In the genomic region with DNA sequence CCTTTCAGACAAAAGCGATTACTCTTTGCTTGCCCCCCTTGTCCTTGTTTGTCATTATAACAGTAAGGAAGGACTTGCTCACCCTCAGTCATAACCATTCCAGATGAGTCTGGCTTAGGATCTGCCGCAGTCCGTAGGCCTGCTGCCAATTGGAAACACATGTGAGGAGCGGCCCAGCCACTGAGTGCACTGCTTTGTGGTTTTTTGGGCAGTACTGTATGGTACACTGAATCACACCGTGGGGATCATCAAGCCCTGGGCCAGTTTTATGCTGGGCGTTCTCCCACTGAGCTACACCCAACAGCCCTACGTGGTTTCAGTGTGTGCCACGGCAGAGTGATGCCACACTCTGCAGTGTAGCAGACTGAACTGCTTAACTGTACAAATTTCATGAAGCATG, we compare ENCODE assay signal across 13 mouse cellular contexts.
DNase-seq lines count a peak whose midpoint lies in the region; ATAC-seq lines count a peak whose summit lies in the region.
"Had no signal": no experiment of that assay in that cellular context is flagged by ENCODE, and none has a peak within 500 bp of the region (broad histone marks: within the 10 kb centered on the region; RNA-seq: fewer than 3 reads in every experiment).

No protein-coding gene starts in this region.

- no peak overlapping the region for H3K9ac ChIP-seq in heart, embryonic 11.5 days (ENCODE audit: low read depth, low read length)
- H3K9ac ChIP-seq in limb, embryonic 11.5 days (ENCODE audit: low read length): no peak overlapping the region
- H3K9ac ChIP-seq: heart, embryonic 15.5 days; kidney, embryonic 15.5 days; neural tube, embryonic 12.5 days had no signal

- peaks cover 2% of the 10 kb centered on the region; the same call in 1 of the 2 replicates for H3K4me1 ChIP-seq in heart, embryonic 11.5 days (ENCODE audit: control insufficient read depth, insufficient read depth, low read length)
- H3K4me1 ChIP-seq in limb, embryonic 11.5 days (ENCODE audit: control insufficient read depth, insufficient read depth, low read length): peaks cover 5% of the 10 kb centered on the region; the same call in 1 of the 2 replicates
- H3K4me1 ChIP-seq: kidney, embryonic 15.5 days; neural tube, embryonic 12.5 days had no signal

- no peaks in the 10 kb centered on the region for H3K27me3 ChIP-seq in heart, embryonic 11.5 days (ENCODE audit: control insufficient read depth, insufficient read depth, low read length)
- no peaks in the 10 kb centered on the region for H3K27me3 ChIP-seq in limb, embryonic 11.5 days (ENCODE audit: control insufficient read depth, insufficient read depth, low read length)
- H3K27me3 ChIP-seq: CH12.LX; heart, embryonic 15.5 days; kidney, embryonic 15.5 days; neural tube, embryonic 12.5 days had no signal

- no peaks in the 10 kb centered on the region for H3K9me3 ChIP-seq in heart, embryonic 11.5 days (replicated peaks; ENCODE audit: control insufficient read depth, low read length)
- no peaks in the 10 kb centered on the region for H3K9me3 ChIP-seq in limb, embryonic 11.5 days (ENCODE audit: control insufficient read depth, low read length)
- H3K9me3 ChIP-seq: heart, embryonic 15.5 days; kidney, embryonic 15.5 days; neural tube, embryonic 12.5 days had no signal

- H3K4me2 ChIP-seq in heart, embryonic 11.5 days: no peak overlapping the region
- H3K4me2 ChIP-seq in limb, embryonic 11.5 days (ENCODE audit: low read depth, severe bottlenecking): no peak overlapping the region
- H3K4me2 ChIP-seq: heart, embryonic 15.5 days; kidney, embryonic 15.5 days; neural tube, embryonic 12.5 days had no signal

- ATAC-seq in heart, embryonic 11.5 days (replicated peaks; ENCODE audit: insufficient number of reproducible peaks, low FRiP score, low TSS enrichment): no peak
- peak; percentile 62; the same call in 1 of the 2 replicates for ATAC-seq in limb, embryonic 11.5 days (ENCODE audit: insufficient number of reproducible peaks, low FRiP score, low TSS enrichment, low read depth)

- 90% methylated on average over 8 of the region's 8 CpGs for WGBS in heart, embryonic 11.5 days (ENCODE audit: insufficient replicate concordance)
- 47% methylated on average over 8 of the region's 8 CpGs for WGBS in limb, embryonic 11.5 days

- peak; percentile 93 for DNase-seq in heart, adult 11 months
- DNase-seq in adipocyte (ENCODE audit: low spot score): peak; percentile 83
- DNase-seq in forelimb bud, embryonic 11.5 days (ENCODE audit: low read depth, low spot score): peak; percentile 52
- peak; percentile 69 for DNase-seq in limb, embryonic 11.5 days (ENCODE audit: low spot score)
- no peak for DNase-seq in urinary bladder, postnatal 4 days (ENCODE audit: low spot score in 2 of 2)
- no peak for DNase-seq in kidney, adult 9 months
- DNase-seq in layer of hippocampus, adult 11-12 months (ENCODE audit: low spot score): no peak
- DNase-seq: right cerebral cortex, postnatal 4 days had no signal

- no peak overlapping the region for H3K4me3 ChIP-seq in heart, embryonic 11.5 days (ENCODE audit: low read depth, low read length)
- no peak overlapping the region for H3K4me3 ChIP-seq in limb, embryonic 11.5 days (ENCODE audit: low read depth, low read length)
- H3K4me3 ChIP-seq: heart, embryonic 15.5 days; kidney, embryonic 15.5 days; neural tube, embryonic 12.5 days had no signal

- H3K27ac ChIP-seq in heart, embryonic 11.5 days (ENCODE audit: low read depth, low read length): no peak overlapping the region
- no peak overlapping the region; the same call in 1 of the 2 replicates for H3K27ac ChIP-seq in limb, embryonic 11.5 days (replicated peaks; ENCODE audit: low read depth, low read length)
- H3K27ac ChIP-seq: heart, embryonic 15.5 days; kidney, embryonic 15.5 days; neural tube, embryonic 12.5 days had no signal

- peaks cover 12% of the 10 kb centered on the region for H3K36me3 ChIP-seq in heart, embryonic 11.5 days (ENCODE audit: control insufficient read depth, insufficient read depth, low read length)
- peaks cover 12% of the 10 kb centered on the region for H3K36me3 ChIP-seq in limb, embryonic 11.5 days (ENCODE audit: control insufficient read depth, insufficient read depth, low read length)

Comparison
In these comparisons a context has a peak if more than half of its experiments do, and no peak if none do; other contexts are left out.
1. DNase-seq: peak in heart, adult 11 months (single experiment), adipocyte (single experiment), forelimb bud, embryonic 11.5 days (single experiment) and limb, embryonic 11.5 days (single experiment); none in urinary bladder, postnatal 4 days (0 of 2), kidney, adult 9 months (single experiment) and layer of hippocampus, adult 11-12 months (single experiment).